Mouse (Mus musculus): Measurements from ENCODE around the gene Lao1. TPM values are rescaled to one million over a fixed set of nuclear protein-coding genes. Genes with fewer than 3 reads are reported as not detected.

Gene Lao1
- polyA plus RNA-seq, 1 experiment: 0.09 TPM

DNA sequence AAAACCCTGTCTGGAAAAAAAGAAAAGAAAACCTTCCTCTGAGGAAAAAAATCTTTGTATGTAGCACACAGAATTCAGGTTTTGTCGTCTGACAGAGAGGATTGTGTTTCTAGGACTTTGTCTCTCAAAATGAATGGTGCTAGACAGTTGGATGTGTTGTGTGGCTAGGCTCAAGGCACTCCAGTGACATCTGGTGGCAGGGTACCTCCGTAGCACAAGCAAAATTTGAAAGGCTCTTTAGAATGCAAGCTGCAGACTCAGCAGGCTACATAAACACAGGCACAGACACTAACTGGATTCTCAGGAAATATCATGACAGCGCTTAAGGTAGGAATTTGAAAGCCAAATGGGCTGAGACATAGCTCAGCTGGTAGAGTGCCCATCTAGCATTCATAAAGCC lies 27.2 kb downstream of the Lao1 start:
- Histone ChIP-seq H3K4me1 (ENCODE audit: control insufficient read depth, insufficient read depth, low read length) (no peaks in the 10 kb centered on the region), H3K27ac (ENCODE audit: control insufficient read depth, insufficient read depth, low read depth, low read length) (no peak overlapping the region), H3K4me3 (ENCODE audit: control insufficient read depth, low read depth, low read length) (no peak overlapping the region), H3K27me3 (ENCODE audit: control insufficient read depth, insufficient read depth, low read length) (no peaks in the 10 kb centered on the region), H3K36me3 (ENCODE audit: control insufficient read depth, insufficient read depth, low read length) (no peaks in the 10 kb centered on the region)
- TF ChIP-seq POLR2A (IDR thresholded peaks at IDR 0.05; ENCODE audit: control insufficient read depth, low read depth, low read length): no peak
- peak; percentile 46; the same call in 1 of the 2 replicates for TF ChIP-seq CTCF (IDR thresholded peaks at IDR 0.05; ENCODE audit: control insufficient read depth, insufficient read depth, insufficient replicate concordance, low read depth, low read length)

- Histone ChIP-seq H3K36me3 (ENCODE audit: control insufficient read depth, insufficient read depth, low read length) (no peaks in the 10 kb centered on the region), H3K4me3 (ENCODE audit: control insufficient read depth, low read depth, low read length) (no peak overlapping the region), H3K4me1 (ENCODE audit: control insufficient read depth, insufficient read depth, low read length) (no peaks in the 10 kb centered on the region), H3K27me3 (ENCODE audit: control insufficient read depth, insufficient read depth, low read length) (no peaks in the 10 kb centered on the region), H3K27ac (ENCODE audit: control insufficient read depth, insufficient read depth, low read depth, low read length) (no peak overlapping the region)
- no peak for TF ChIP-seq POLR2A (IDR thresholded peaks at IDR 0.05; ENCODE audit: control insufficient read depth, low read depth, low read length)
- no peak for TF ChIP-seq CTCF (IDR thresholded peaks at IDR 0.05; ENCODE audit: control insufficient read depth, insufficient read depth, insufficient replicate concordance, low read depth, low read length)
Measured at GRCm38 (mm10) chr4:118989331-118989730, 28.0 kb downstream of the Lao1 start.

- TF ChIP-seq CTCF (IDR thresholded peaks at IDR 0.05; ENCODE audit: control insufficient read depth, insufficient read depth, insufficient replicate concordance, low read depth, low read length) (no peak), POLR2A (IDR thresholded peaks at IDR 0.05; ENCODE audit: control insufficient read depth, low read depth, low read length) (no peak)
- no peaks in the 10 kb centered on the region for H3K36me3 ChIP-seq (ENCODE audit: control insufficient read depth, insufficient read depth, low read length)
- no peak overlapping the region for H3K4me3 ChIP-seq (ENCODE audit: control insufficient read depth, low read depth, low read length)
Measured at GRCm38 (mm10) chr4:118991797-118992196, 30.4 kb downstream of the Lao1 start.

GRCm38 (mm10) chr4:118997127-118997542 lies 35.8 kb downstream of the Lao1 start:
- H3K27ac ChIP-seq (ENCODE audit: control insufficient read depth, insufficient read depth, low read depth, low read length): no peak overlapping the region
- H3K4me3 ChIP-seq (ENCODE audit: control insufficient read depth, low read depth, low read length): peak overlapping the region; percentile 78
- H3K36me3 ChIP-seq (ENCODE audit: control insufficient read depth, insufficient read depth, low read length): no peaks in the 10 kb centered on the region
- no peaks in the 10 kb centered on the region for H3K27me3 ChIP-seq (ENCODE audit: control insufficient read depth, insufficient read depth, low read length)
- peak; percentile 22; the same call in 1 of the 2 replicates for TF ChIP-seq POLR2A (IDR thresholded peaks at IDR 0.05; ENCODE audit: control insufficient read depth, low read depth, low read length)
- no peak for TF ChIP-seq CTCF (IDR thresholded peaks at IDR 0.05; ENCODE audit: control insufficient read depth, insufficient read depth, insufficient replicate concordance, low read depth, low read length)
- H3K4me1 ChIP-seq (ENCODE audit: control insufficient read depth, insufficient read depth, low read length): peaks cover 2% of the 10 kb centered on the region; the same call in 1 of the 2 replicates

More at GRCm38 (mm10) chr4:118991797-118992196, 30.4 kb downstream of the Lao1 start:
- Histone ChIP-seq H3K27me3 (ENCODE audit: control insufficient read depth, insufficient read depth, low read length) (no peaks in the 10 kb centered on the region), H3K27ac (ENCODE audit: control insufficient read depth, insufficient read depth, low read depth, low read length) (no peak overlapping the region), H3K4me1 (ENCODE audit: control insufficient read depth, insufficient read depth, low read length) (no peaks in the 10 kb centered on the region)

DNA sequence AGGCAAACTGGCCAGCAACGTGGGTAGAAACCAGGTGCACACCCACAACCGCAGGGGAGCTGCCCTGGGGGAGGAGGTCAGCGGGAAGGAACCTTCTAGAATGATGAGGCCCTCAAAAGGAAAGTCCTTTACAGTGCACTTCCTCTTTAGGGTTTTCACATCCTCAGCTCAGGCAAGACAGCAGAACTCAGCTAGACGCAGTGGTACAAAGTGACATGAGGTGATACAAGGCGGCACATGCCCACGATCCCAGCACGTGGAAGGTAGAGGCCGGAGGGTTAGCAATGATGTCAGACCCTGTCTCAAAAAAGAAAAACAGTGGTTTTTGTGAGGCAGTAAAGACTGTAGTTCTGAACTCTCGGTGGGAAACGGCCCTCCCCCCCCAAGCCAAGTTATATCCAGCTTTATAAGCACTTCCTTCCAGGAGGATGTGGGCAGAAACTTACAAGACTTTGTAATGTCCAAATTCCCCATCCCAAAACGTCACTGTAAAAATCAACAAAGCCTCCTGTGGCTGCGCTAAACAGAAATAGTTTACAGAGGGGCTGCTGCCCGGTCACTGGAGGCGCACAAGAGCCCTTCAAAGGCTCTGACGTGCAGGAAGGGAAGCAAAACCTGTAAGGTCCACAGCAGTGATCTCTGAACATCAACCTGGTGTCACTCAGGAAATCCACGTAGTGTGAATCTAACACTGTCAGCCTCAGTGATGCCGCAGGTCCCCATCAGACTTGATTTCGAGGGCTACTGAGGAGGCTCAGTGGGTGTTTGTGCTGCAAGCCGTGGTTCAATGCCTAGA lies 38.5 kb downstream of the Lao1 start:
- Histone ChIP-seq H3K27me3 (ENCODE audit: control insufficient read depth, insufficient read depth, low read length) (no peaks in the 10 kb centered on the region), H3K4me3 (ENCODE audit: control insufficient read depth, low read depth, low read length) (no peak overlapping the region), H3K4me1 (ENCODE audit: control insufficient read depth, insufficient read depth, low read length) (peaks cover 2% of the 10 kb centered on the region; the same call in 1 of the 2 replicates), H3K27ac (ENCODE audit: control insufficient read depth, insufficient read depth, low read depth, low read length) (no peak overlapping the region), H3K36me3 (ENCODE audit: control insufficient read depth, insufficient read depth, low read length) (no peaks in the 10 kb centered on the region)
- TF ChIP-seq CTCF (IDR thresholded peaks at IDR 0.05; ENCODE audit: control insufficient read depth, insufficient read depth, insufficient replicate concordance, low read depth, low read length) (no peak), POLR2A (IDR thresholded peaks at IDR 0.05; ENCODE audit: control insufficient read depth, low read depth, low read length) (no peak)

DNA sequence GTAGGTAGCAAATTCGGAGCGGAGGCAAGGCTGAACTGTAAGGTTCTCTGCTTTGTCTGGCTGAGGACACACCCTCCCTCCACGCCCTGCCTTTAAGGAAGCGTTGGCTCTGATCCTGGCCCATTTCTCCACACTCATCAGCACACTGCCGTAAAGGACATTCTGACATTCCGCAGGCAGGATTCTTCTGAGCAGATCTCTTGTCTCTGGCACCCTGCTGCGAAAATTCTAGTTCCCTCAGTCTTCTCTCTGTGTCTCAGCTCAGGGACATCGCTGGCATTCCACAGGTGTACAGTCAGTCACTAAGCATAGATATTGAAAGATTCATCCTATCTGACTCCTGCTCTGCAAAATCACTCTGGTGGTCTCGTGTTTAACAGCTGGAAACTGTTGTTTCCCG lies 40.3 kb downstream of the Lao1 start:
- Histone ChIP-seq H3K4me3 (ENCODE audit: control insufficient read depth, low read depth, low read length) (no peak overlapping the region), H3K27me3 (ENCODE audit: control insufficient read depth, insufficient read depth, low read length) (no peaks in the 10 kb centered on the region), H3K4me1 (ENCODE audit: control insufficient read depth, insufficient read depth, low read length) (peaks cover 2% of the 10 kb centered on the region; the same call in 1 of the 2 replicates), H3K27ac (ENCODE audit: control insufficient read depth, insufficient read depth, low read depth, low read length) (no peak overlapping the region), H3K36me3 (ENCODE audit: control insufficient read depth, insufficient read depth, low read length) (no peaks in the 10 kb centered on the region)
- TF ChIP-seq POLR2A (IDR thresholded peaks at IDR 0.05; ENCODE audit: control insufficient read depth, low read depth, low read length) (no peak), CTCF (IDR thresholded peaks at IDR 0.05; ENCODE audit: control insufficient read depth, insufficient read depth, insufficient replicate concordance, low read depth, low read length) (no peak)

- no peak overlapping the region for H3K27ac ChIP-seq (ENCODE audit: control insufficient read depth, insufficient read depth, low read depth, low read length)
- H3K4me1 ChIP-seq (ENCODE audit: control insufficient read depth, insufficient read depth, low read length): no peaks in the 10 kb centered on the region
- H3K27me3 ChIP-seq (ENCODE audit: control insufficient read depth, insufficient read depth, low read length): no peaks in the 10 kb centered on the region
- no peak overlapping the region for H3K4me3 ChIP-seq (ENCODE audit: control insufficient read depth, low read depth, low read length)
- H3K36me3 ChIP-seq (ENCODE audit: control insufficient read depth, insufficient read depth, low read length): no peaks in the 10 kb centered on the region
- TF ChIP-seq CTCF (IDR thresholded peaks at IDR 0.05; ENCODE audit: control insufficient read depth, insufficient read depth, insufficient replicate concordance, low read depth, low read length): no peak
- no peak for TF ChIP-seq POLR2A (IDR thresholded peaks at IDR 0.05; ENCODE audit: control insufficient read depth, low read depth, low read length)
Measured at GRCm38 (mm10) chr4:119002512-119002911, 41.1 kb downstream of the Lao1 start.

Data from testis, adult 2 months (tissue).